Mouse (Mus musculus) lung, adult 2 months (tissue): ENCODE results near the gene Csrnp1.

Source experiments
- CTCF ChIP-seq: fragments of 200-500 bp; IDR thresholded peaks from 2 replicates; pipeline ENCODE4 v1.5.1; 2011; ENCODE audit warnings: mild to moderate bottlenecking, low read length, control low read depth; ENCODE audit not compliant: insufficient read depth
- POLR2A ChIP-seq: fragments of 200-500 bp; IDR thresholded peaks from 2 replicates; pipeline ENCODE4 v1.6.1; 2011; ENCODE audit warnings: low read depth, mild to moderate bottlenecking, control low read depth, low read length, borderline replicate concordance; ENCODE audit errors: extremely low read depth

- TF ChIP-seq POLR2A (no peak), CTCF (no peak)
These were observed 46.0 kb upstream of the Csrnp1 start for GRCm38 (mm10) chr9:120030421-120030820.
